Mouse (Mus musculus): ENCODE results near the gene Pcbp3.

DNA sequence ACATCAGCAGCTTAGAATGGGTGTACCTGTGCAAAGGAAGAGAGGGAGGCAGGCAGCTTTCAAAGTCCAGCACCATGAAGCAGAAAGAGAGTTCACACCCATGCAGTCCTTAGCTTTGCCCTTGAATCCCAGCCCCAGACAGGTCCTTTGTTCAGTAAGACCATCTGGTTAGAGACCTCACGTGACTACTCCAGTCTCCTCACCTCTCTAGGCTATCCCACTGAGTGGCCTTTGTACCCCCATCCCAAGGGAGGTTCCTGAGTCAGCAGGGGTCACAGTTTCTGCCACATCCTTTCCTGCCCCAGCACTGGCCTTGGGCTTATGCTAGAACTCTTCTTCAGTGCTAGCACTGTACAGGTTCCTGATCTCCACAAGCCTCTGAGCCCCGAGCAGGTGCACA, 142.4 kb downstream of the Pcbp3 start:
- TF ChIP-seq CTCF (IDR thresholded peaks at IDR 0.05; ENCODE audit: insufficient read depth, low read depth, low read length) = no peak
- no peak for TF ChIP-seq POLR2A (IDR thresholded peaks at IDR 0.05; ENCODE audit: insufficient read depth, low read depth, low read length)
